Mouse (Mus musculus) spleen, adult 18-20 months (tissue): ENCODE measurements around the gene Adora2a.
A peak's percentile ranks its signal among the peaks of the same experiment; 100 is the strongest.
"Not testable (repeated sequence)": the region's sequence is repeated elsewhere in the genome, so short reads cannot be mapped to it uniquely, and the experiment has no call there.

Experiments used
- DNase-seq, 2 experiments: peaks; one replicate each; pipeline ENCODE4 v3.0.0; 2022; ENCODE audit warnings: mixed read lengths in 2 of 2

The Adora2a gene

DNA sequence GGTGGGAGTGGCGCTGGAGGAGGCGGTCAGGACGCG is at the start of gene Adora2a:
Gene Adora2a, plus strand, starts transcription at position 6 of the 36 bp plus-strand sequence.
- no peak for DNase-seq

GRCm38 (mm10) chr10:75273020-75273419 is 43.7 kb upstream of the Adora2a start:
- no peak for DNase-seq

GRCm38 (mm10) chr10:75276427-75277013 is 40.2 kb upstream of the Adora2a start:
- no peak for DNase-seq

- peak in 1 of 2 experiments; percentile 43 for DNase-seq
These were observed 39.2 kb upstream of the Adora2a start for GRCm38 (mm10) chr10:75277501-75277900.

- peak; percentile 47 to 49 for DNase-seq
These were observed 34.0 kb upstream of the Adora2a start for GRCm38 (mm10) chr10:75282648-75283047.

GRCm38 (mm10) chr10:75283821-75284220 is 32.9 kb upstream of the Adora2a start:
- no peak for DNase-seq

GRCm38 (mm10) chr10:75288579-75288978 is 28.1 kb upstream of the Adora2a start:
- no peak for DNase-seq

DNA sequence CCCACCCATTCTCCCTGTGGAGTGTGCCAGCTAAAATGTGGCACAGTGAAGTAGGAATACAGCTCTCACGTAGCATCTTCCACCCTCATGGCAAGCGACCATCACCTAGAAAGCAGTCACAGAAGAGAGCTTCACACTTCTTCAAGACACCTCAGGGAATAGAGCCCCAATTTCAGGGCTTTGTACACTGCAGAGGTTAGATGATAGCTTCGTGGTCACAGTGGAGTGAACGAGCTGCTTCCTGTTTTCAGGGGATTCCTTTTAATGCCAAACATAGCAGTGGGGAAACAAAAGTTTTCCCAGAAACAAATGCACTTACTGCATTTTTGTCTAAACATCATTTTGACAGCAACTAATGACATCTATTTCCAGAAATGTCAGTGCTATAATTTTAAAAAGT is 27.3 kb upstream of the Adora2a start:
- no peak for DNase-seq

GRCm38 (mm10) chr10:75290650-75291049 is 26.0 kb upstream of the Adora2a start:
- DNase-seq, result no peak

- DNase-seq, result no peak
These were observed 25.3 kb upstream of the Adora2a start for GRCm38 (mm10) chr10:75291338-75291737.

DNA sequence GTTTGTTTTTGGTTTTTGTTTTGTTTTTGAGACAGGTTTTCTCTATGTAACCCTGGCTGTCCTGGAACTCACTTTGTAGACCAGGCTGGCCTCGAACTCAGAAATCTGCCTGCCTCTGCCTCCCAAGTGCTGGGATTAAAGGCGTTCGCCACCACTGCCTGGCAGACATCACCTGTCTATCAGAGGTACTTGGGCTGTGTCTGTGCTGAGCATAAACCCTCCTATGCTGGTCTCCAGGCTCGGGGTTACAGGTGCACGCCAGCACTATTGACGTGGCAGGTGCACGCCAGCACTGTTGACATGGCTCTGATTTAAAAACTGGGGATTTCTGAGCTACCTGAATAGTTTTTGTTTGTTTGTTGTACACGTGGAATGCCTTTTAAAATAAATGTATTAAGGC is 24.5 kb upstream of the Adora2a start:
- DNase-seq, result not testable (repeated sequence)

- no peak for DNase-seq
These were observed 23.4 kb upstream of the Adora2a start for GRCm38 (mm10) chr10:75293288-75293687.

GRCm38 (mm10) chr10:75294362-75294761 is 22.3 kb upstream of the Adora2a start:
- DNase-seq, result no peak

DNA sequence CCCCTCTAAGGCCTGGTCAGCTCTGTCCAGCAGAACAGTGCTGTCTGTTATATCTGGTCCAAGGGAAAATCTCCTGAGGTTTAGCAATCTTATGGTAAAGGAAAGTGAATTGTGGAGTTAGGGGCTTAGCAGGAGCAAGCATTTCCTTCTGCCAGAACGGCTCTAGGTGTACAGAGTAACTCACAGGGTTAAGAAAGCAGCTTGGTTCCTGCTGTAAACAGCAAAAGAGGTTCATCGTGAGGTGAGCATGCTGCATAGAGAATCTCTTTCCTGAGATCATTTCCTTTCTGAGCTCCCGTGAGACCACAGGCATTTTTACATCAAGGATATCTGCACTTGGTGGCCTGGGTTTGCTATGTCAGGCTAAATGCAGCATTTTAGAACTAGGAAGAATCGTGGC is 21.8 kb upstream of the Adora2a start:
- DNase-seq, result no peak

GRCm38 (mm10) chr10:75298608-75299007 is 18.1 kb upstream of the Adora2a start:
- no peak for DNase-seq

DNA sequence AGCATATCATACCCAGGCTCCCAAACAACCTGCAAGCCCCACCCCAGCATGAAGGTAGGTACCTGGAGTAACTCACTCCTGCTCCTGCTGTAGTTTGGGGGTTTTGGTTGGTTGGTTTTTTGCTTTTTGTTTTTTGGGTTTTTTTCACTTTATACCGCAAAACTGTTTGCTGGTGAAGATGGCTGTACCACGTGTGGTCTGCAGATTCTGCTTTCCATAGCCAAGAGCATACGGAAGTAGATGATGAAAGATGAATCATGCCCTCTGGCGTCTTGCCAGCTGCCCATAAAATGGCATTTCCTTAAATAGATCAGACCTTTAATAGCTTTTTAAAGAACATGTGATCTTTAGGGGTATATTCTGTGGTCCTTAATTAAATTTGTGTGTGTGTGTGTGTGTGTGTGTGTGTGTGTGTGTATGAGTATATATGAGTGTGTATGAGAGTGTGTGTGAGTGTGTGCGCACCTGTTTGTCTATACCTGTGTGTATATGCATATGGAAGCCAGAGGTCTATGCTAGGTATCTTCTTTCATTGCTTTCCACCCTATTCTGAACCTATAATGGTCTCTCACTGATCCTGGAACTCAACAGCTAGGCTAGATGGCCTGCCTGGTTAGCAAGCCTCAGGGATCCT is 16.8 kb upstream of the Adora2a start:
- DNase-seq, result peak; percentile 51 to 66

DNA sequence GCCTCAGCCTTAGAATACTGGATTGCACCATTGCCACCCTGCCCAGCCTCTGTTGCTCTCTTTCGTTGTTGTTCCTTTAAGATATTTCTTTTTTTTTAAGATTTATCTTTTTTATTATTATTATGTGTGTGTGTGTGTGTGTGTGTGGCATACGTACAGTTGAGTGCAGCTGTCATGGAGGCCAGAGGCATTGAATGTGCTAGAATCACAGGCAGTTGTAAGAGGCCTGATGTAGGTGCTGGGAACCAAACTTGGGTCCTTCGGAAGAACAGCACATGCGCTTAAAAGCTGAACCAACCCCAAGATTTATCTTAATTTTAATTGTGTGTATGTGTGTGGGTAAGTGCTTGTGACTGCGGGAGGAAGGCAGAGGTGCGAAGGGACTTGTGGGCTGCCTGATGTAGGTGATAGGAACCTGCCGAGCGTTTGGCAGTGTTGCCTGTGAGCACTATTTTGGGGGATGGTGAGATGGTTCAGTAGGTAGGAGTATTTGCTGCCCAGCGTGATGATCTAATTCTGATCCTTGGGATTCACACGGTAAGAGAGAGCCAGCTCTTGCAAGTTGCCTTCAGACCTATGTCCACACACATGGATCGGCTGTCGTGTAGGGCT is 15.4 kb upstream of the Adora2a start:
- DNase-seq, result no peak

- DNase-seq, result no peak
These were observed 14.7 kb upstream of the Adora2a start for GRCm38 (mm10) chr10:75301937-75302336.

GRCm38 (mm10) chr10:75302536-75302935 is 14.1 kb upstream of the Adora2a start:
- no peak for DNase-seq

DNA sequence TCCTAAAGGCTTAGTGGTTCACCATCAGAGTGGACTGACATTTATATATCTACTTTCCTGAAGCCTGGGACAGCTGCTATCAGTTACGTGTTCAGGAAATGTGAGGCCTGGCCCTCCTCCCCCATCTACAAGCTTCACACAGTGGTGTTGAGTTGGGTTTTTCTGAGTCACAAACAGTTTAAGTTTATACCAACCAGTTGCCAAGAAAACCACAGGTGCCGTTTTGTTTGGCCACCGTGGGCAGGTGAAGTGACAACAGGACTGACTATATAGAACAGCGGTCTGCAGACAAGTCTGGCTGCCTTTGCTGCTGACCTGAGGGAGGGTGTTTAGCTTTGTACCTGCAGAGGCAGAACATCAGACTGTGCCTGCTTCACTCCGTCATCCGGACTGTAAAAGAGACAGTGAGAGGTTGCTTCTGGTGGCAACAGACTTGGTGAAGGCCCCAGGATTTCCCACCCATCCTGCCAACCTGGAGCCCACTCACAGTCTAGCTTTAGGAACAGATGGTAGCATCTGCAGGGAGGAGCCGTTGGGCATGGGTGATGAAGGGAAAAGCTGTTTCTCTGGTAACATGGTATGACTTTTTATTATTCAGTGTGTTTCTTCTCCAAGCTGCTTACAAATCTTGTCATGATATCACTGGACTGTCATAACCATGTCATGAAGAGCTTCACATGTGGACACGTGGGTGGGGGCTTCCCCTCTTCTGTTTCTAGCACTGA is 13.2 kb upstream of the Adora2a start:
- DNase-seq, result no peak

- DNase-seq, result no peak
These were observed 12.7 kb upstream of the Adora2a start for GRCm38 (mm10) chr10:75304049-75304405.

DNA sequence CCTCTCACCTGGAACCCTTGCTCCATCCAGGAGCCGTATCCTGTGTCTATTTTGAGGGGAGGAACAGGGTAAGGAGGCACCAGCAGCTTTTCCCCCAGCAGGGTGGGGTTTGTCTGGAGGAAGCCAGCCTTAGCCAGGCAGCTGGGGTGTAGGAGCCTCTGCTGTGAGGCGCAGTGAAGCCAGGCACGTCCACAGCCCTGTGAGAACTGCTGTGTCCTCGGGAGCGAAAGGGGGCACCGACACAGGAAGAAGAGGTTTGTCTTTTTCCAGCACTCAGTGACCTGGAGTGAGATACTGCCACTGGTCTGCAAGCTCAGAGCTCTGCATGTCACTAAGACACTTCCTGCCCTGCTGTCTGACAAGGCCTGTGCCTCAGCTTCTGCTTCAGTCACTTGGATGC is 12.3 kb upstream of the Adora2a start:
- no peak for DNase-seq

DNA sequence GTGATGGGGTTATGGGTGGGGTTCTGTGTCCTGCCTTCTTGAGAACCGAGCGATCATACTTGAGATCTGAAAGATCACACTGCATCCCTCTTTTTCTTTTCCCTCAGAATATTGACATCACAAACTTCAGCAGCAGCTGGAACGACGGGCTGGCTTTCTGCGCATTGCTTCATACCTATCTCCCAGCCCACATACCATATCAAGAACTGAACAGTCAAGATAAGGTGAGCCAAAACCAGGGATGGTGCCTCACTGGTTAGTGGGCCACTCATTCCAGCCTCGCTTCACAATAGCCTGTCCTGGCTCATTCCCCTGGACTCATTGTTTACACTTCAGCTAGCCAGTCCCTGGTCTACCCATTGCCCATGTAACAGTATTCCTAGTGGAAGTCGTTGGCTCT is 9.5 kb upstream of the Adora2a start:
- no peak for DNase-seq

DNA sequence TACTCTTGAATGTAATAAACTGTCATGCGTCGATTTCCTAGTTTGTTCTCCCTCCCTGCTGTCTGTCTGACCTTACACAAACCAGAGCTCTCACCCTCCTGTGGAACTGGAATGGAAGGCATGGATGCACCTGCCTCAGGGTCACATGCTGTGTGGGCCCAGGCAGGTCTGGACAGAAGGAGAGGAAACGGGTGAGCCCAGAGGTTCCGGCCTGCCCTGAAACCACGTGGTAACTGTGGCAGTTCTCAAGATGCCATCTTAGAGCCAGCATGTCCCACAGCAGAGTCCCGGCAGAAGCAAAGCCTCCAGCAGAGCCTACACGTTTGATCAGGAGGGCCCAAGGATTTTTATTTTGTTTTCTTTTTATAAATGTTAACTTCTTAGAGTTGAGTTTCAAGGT is 4.3 kb upstream of the Adora2a start:
- no peak for DNase-seq
